Mouse (Mus musculus): ENCODE data around the gene Mta3.

The Mta3 gene

DNA sequence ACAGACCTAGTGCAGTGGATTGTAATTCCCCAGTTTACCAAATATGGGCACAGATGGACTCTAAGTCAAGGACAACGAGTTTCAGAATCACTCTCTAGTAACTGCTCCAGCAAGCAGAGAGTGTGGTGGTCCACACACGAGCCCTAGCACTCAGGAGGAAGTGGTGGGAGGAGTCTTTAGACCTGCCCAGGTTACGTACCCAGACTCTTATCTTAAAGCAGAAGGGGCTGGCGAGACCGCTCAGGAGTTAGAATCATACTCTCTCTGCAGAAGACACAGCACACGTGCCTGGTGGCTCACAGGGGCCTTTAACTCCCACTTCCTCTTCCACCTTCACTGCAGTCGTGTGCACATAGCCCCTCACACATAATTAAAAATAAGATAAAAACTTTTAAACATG lies 101.4 kb downstream of the Mta3 start:
- CTCF ChIA-PET = interaction anchor here (0.7 to 0.8 kb wide), 3 partner anchors 9 to 95 kb away, joined by 3 read pairs; no protein-coding TSS in a partner anchor

DNA sequence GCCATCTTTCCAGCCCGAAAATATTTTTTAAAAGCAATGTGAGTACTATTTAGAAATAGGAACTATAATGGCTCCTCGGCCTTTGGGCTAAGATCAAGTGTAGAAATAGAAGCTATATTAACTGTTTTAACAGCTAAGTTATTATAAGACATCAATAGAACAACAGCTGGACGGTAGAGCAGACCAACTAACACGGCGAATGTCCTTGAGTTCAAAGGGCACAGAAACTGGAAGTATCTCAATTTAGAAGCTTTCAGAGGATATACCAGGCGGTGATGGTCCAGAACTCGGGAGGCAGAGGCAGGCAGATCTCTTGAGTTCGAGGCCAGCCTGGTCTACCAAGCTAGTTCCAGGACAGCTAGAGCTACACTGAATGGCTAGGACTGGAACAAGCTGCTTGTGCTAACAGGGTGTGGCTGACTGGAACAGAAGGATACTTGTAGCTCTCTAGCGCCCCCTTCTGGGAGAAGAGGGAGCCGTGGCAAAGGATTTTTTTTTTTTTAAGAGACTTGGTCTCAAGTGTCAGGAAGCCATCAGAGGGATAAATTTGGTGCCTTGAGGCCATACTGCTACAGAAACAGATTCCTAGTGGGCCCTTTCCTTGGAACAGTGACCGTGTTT lies 101.9 kb downstream of the Mta3 start:
- CTCF ChIA-PET = interaction anchor here (0.8 to 1.3 kb wide), 2 partner anchors 12 to 14 kb away, joined by 3 to 4 read pairs; no protein-coding TSS in a partner anchor

DNA sequence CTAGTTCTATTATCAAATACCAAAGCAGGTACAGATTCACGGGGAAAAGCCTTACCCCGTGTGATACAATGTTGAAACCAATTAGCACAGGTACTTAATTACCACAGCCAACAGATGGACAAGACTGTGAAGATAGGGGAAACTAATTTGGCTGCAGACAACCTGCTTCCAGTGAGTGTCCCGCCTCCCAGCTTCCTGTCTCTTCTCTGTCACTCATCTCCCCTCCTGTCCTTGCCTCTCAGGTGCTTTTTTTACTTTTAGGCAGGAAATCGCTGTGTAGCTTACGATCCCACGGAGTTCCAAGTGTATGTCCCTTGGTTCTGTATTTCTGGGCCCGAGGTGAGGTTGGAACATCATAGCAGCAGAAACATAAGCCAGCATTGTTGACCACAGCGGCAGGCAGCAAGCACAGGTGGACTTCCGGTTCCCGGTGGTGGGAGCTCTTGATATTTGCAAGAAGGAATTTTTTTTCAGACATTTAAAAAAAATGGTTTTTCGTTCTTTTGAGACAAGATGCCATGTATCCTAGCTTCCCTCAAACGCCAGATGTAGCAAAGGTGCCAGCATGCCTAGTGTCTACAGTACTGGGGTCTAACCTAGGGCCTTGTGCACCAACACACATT lies 102.6 kb downstream of the Mta3 start:
- CTCF ChIA-PET = interaction anchor here (1.1 to 1.3 kb wide), 3 partner anchors 14 to 41 kb away, joined by 4 to 5 read pairs (median 4); no protein-coding TSS in a partner anchor

DNA sequence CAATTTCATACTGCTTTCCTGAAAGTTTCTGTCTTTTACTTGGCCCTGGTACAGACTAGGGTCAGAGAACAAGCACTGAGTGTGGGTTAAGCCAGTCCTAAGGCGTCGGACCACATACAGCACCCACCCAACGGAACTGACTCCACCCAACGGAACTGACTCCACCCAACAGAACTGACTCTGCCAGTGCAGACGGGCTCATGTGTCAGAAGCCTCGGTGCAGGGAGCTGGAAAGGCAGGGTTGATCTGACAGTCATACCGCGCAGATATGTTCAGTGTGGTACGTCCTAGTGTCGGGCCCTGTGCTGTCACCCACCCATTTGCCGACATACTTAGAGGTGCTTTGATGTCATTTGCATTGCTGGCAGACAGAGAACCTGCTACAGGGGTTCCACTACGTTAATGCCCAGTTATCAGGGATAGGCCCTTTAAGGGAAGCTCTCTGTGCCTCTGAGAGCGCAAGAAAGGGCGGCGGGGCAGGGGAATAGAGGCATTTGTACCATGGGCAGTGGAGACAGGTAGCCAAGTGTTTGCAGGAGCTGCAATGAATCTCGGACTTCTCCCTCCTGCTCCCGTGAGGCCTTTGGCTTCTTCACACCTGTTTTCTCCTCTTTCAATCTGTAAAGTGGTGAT lies 103.3 kb downstream of the Mta3 start:
- CTCF ChIA-PET = interaction anchor here (0.6 to 1.3 kb wide), 4 partner anchors 27 to 327 kb away, joined by 4 to 19 read pairs (median 4); no protein-coding TSS in a partner anchor

DNA sequence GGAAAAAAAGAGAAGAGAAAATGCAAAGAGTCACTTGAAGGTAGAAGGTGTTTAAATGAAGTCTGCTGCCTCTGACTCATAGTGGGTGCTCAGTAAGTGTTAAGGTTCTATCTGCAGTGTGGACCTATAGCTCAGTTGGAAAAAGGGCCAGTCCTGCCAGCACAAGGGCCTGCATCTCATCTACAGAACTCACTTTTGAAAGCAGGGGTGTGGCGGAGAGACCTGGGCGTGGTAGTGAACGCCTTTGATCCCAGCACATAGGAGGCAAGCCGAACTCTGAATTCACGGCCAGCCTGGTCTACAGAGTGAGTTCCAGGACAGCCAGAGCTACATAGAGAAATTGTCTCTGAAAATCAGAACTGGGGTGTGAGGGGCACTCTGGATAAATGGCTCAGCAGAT lies 104.3 kb downstream of the Mta3 start:
- CTCF ChIA-PET = no interaction called here

DNA sequence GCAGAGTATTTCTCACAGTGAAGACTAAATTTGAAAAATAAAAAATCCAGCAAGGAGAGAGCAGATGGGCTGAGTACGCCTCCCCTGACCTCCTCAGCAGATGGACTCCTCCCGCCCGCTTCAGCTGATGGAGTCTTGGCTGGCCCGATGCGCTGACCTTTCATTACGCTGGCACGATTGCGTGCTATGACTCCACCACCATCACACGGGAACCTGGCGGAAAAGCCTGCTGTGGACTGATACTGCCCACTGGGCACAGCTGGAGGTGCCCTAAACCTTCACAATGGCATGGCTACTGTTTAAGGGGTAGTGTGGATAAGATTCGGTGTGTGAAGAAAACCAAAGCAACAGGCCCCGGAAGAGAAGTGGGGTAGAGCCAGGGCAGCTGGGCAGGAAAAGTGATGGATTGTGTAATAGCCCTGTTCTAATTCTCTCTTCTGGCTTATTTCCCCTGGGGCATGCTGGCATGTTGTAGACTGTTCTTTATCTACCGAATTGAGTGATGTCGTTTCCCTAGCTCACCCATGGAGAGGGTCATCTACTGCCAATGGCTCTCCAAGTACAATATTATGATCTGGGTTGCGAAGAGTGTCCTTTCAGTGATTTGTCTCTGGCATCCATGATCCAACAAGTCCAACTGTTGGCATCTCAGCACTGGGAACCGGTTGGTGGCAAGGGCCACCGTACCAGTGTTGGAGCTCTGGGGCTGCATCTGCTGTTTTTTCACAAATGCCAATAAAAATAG lies 106.4 kb downstream of the Mta3 start:
- CTCF ChIA-PET = interaction anchor here (0.5 kb wide), 1 partner anchor 20 kb away, joined by 3 read pairs; no protein-coding TSS in a partner anchor

DNA sequence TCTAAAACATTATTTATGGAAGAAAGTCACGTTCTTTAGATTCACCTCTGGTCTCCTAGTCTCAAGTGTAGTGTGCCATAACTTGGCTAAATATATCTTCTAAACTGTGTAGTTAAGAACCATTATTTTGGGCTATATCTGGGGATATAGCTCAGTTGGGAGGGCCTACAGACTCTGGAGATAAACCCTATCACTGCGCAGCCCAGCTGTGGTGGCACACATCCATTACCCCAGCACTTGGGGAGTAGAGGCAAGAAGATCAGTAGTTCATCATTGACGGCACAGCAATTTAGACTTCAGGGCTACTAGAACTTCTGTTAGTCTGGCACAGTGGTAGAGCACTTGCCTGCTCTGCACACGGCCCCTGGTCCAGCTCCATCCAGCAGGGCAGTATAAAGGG lies 107.1 kb downstream of the Mta3 start:
- CTCF ChIA-PET = interaction anchor here (0.5 kb wide), 1 partner anchor 20 kb away, joined by 3 read pairs; no protein-coding TSS in a partner anchor

DNA sequence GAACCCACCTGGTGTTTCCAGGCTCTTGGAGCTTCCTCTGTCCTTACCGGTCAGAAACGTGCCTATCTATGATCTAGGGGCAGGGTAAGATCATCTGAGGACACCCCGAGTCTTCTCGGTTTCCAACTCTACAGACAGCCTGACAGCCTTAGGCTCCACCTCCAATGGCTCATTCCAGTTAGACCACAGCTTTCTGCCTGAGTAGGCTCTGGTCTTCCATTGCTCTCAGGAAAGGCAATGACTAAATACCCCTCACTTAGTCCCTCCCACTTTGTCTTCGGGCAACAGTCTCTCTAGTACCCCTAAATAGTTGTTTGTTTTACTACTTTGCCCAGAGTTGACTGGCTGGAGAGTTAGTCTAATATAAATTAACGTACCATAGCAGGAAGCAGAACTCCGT lies 111.0 kb downstream of the Mta3 start:
- CTCF ChIA-PET = no interaction called here

DNA sequence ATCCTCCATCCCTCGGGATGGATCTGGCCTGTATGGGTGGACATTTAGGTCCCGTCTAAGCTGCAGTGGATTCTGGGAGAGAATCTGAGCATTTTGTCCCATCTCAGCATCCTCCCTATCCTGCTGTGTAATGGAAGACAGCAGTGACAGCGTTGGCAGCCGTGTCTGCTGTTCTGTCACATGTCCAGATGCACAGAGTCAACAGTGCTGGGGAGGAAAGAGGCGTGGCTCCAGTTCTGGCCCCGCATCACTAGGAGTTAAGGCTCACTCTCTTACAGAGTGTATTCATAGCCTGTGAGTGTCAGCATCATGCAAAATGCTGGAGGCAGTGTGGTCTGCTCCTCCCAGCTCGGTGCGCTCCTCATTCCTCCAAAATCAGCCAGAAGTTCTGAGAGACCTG lies 113.5 kb downstream of the Mta3 start:
- CTCF ChIA-PET = interaction anchor here (0.6 kb wide), 1 partner anchor 15 kb away, joined by 8 read pairs; no protein-coding TSS in a partner anchor

DNA sequence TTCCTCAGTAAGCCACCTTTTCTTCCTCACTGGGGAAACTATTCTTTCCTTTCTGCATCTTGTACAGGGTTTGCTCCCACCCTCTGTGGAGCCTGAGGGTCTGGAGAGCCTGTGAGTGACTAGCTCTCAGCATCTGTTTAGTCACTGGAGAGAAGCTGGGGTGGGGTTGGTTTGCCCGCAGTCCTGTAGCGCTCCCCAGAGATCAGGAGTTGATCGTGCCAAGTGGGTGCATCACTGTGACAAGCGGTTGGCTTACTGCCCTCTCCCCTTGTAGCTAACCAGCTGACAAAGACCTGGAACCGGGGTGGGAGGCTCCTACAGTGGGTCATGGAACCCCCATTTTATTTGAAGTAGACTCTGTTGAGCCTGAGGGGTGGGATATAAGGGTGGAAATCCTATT lies 114.7 kb downstream of the Mta3 start:
- CTCF ChIA-PET = interaction anchor here (0.7 kb wide), 1 partner anchor 31 kb away, joined by 3 read pairs; no protein-coding TSS in a partner anchor

DNA sequence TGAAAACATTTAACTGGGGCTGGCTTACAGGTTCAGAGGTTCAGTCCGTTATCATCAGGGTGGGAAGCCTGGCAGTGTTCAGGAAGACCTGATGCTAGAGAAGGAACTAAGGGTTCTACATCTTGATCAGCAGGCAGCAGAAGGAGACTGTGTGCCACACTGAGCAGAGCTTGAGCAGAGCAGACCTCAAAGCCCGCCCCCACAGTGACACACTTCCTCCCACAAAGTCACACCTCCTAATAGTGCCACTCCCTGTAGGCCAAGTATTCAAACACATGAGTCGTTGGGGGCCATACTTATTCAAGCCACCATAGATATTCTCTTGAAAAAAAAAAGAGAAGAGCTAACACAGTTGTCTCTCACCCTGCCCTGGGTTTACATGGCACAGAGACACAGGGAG lies 115.9 kb downstream of the Mta3 start:
- CTCF ChIA-PET = interaction anchor here (1.6 to 1.7 kb wide), 2 partner anchors 14 to 24 kb away, joined by 4 to 5 read pairs; no protein-coding TSS in a partner anchor

DNA sequence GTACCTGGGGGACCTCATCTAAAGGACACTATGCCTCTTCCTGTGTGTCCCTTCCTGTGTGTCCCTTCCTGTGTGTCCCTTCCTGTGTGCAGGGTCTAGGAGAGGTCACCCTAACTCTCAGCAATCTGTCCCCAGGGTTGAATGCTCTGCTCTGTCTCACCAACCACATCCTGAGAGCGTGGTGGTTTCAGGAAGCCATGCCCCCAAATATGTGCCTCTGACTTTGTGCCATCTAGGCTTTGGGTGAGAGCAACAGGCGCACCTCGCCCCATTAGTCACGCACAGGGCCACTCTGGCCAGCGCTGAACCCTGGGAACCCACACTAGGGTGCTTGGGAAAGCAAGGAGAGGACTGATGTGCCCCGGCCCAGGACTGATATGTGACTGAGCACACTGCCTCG lies 117.9 kb downstream of the Mta3 start:
- CTCF ChIA-PET = interaction anchor here (0.6 to 1.7 kb wide), 4 partner anchors 23 to 602 kb away, joined by 3 to 6 read pairs (median 4); no protein-coding TSS in a partner anchor

DNA sequence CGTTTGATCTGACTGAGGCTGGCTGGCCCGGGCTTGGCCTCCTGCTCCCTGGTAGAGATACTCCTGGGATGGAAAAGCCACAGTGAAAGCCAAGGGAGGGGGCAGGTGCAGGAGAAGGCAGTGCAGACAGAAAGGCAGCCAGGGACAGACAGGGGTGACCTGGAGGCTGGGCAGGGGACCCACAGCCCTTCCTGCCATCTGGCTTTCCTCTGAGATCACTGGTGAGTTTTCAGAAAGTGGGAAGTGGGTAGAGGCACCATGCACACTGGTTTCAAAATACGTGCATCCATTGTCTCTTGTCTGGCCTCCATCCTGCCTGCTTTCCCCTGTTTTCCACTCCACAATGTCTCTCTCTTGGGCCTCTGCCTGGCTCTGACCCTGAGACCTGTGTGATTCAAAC lies 123.4 kb downstream of the Mta3 start:
- CTCF ChIA-PET = no interaction called here

DNA sequence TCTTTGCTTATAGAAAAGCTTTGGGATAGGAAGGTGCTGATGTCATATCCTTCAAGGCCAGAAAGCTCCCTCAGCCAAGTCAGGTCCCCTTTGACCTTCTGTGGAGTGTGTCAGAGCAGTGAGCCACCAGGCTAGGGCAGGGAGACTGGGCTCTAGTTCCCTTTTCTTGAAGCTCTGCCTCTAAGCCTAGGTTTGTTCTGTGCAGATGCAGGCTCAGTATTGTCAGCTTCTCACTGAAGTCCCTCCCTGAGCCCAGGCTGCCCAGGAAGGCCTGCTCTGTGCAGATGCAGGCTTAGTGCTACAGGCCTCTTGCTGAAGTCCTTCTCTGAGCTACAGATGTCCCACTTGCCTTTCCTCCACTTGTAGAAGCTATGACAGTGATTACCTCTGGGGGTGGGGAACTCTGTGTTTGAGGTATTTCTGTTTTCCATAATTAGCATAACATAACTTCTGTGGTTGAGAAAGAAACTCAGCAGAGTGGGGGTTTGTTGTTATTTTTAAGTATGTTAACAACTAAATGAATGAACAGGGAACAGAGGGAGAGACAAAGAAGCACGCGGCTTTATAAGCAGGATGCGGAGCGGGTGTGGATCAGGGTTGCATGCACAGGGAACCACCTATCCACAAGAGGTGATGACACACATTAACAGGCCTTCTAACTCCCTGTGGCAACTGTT lies 124.8 kb downstream of the Mta3 start:
- CTCF ChIA-PET = interaction anchor here (1.1 kb wide), 1 partner anchor 61 kb away, joined by 3 read pairs; no protein-coding TSS in a partner anchor

DNA sequence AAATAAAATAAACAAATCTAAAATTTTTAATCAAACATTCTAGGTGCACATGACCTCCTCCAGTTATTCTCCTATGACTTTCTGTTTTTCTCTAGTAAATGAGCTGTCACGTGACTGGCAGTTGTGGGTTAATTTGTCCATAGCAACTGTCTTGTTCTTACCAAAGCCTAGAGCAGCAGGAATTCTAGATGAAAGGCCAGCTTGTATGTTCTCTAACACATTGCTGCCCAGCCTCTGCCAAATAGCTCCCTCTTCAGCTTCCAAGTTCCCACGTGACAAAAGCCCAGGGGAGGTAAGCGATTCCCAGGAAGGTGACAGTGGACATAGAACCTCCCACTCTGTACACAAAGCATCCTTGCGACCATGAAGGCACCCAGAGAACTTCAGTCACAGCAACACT lies 128.2 kb downstream of the Mta3 start:
- CTCF ChIA-PET = interaction anchor here (0.6 kb wide), 1 partner anchor 270 kb away, joined by 5 read pairs; no protein-coding TSS in a partner anchor

DNA sequence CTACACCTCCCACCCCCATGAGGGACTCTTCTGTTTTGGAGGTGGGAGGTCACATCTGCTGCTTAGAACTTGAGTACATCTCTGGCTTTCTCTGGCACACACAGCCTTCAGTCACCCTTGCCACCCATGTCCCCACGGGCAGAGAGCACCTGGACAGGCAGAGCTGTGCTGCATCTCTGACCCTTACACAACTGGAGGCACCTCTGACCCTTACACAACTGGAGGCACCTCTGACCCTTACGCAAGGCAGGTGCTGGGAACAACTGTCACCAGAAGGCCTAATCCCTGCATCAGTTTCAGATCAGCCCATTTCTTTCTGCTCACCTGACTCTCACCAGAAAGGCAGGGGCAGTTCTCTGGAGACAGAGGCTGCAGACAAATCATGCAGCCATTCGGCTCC lies 130.1 kb downstream of the Mta3 start:
- CTCF ChIA-PET = interaction anchor here (0.7 kb wide), 1 partner anchor 9 kb away, joined by 3 read pairs; no protein-coding TSS in a partner anchor

DNA sequence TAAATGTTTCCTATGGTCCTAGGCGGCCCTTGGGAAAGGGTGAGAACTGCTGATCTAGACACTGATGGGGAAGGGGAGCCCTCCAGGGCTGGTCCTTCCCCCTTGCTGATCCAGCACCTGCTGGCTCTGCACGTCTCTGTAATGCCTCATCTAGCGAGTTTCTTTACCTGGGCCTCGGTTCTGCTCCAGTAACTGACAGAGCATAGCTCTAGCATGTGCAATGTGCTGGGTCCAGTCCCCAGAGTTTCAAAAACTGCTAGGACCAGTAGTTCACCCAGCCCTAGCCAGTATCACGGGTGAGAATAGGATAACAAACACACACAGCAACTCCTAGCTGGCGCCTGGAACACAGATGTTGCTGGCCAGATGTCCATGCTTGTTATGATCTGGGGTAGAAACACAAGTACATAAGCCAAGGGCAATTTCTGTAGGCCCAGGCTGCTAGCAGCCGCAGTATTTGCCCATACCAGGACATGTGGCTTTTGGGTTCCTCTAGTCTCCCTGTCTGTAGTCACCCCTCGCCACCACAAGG lies 131.8 kb downstream of the Mta3 start:
- CTCF ChIA-PET = interaction anchor here (0.7 kb wide), 1 partner anchor 8 kb away, joined by 3 read pairs; no protein-coding TSS in a partner anchor

DNA sequence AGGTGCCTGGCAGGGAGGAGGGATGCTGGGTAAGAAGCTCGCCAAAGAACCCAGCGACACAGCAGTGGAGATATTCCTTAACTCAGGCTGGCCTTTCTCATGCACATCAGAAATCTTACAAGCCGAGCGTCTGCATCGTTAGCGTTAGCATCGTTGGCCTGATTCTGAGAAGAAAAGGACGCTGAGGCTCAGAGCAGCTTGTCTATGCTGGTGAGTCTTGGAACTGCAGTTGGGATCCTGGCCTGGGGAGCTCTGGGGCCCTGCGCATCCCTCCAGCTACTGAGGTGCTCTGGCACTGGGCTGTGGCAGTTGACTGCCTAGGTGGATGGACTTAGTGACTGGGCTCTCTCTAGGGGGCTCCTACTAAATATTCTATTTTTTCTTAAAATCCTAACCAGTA lies 133.2 kb downstream of the Mta3 start:
- CTCF ChIA-PET = interaction anchor here (0.5 to 1.2 kb wide), 2 partner anchors 10 to 28 kb away, joined by 3 to 7 read pairs; no protein-coding TSS in a partner anchor

DNA sequence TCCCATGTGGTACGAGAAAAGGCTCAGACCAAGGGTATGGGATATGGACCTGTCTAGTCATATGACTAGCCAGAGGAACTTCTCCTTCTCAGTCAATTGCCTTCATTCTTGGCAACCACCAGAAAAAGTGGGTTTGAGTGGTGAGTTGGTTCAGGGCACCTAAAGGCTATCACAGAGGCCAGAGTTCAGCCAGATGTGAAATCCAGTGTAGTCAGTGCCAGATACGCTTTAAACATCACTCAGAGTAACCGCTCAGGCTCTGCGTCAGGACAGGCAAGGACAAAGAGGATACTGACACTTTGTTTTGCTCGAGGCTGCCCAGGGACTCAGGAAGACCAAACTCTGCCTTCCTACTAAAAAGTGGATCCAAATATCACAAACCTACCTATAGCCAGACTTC lies 135.0 kb downstream of the Mta3 start:
- CTCF ChIA-PET = interaction anchor here (0.6 kb wide), 1 partner anchor 175 kb away, joined by 3 read pairs; no protein-coding TSS in a partner anchor

DNA sequence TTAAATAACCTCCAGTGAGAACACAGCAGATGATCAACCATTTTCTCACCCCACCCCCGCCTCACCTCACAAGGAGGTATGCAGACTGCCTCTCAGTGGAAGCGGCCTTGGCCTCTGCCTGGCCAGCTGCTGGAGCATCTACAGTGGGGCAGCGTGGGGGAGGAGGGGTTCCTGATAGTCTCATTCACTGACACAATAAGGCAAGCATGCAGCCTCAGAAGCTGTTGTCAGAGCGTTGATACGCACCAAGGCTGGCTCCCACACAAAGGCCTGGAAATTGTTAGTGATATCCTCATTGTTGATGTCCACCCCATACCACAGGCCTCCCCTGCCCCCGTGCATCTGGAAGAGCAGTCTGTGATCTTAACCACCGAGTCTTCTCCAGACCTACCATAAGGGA lies 137.8 kb downstream of the Mta3 start:
- CTCF ChIA-PET = no interaction called here
